Mouse (Mus musculus) adrenal gland, adult 8-10 months (tissue): Measurements from ENCODE around the gene Syt7. TPM values are rescaled to one million over a fixed set of nuclear protein-coding genes. Genes with fewer than 3 reads are reported as not detected.

Source experiments
- DNase-seq: peaks from one replicate; pipeline ENCODE4 v3.0.0; 2022
- total RNA-seq, 4 experiments: library from RNA; stranded (reverse); gene quantifications; 2 replicates each; pipeline ENCODE4 v1.2.4; 2022

Gene Syt7
- total RNA-seq, 4 experiments from 2014 or later: 32.9 to 54.6 (median 44.5) TPM

GRCm38 (mm10) chr19:10389391-10390098 is 655 bp downstream of the Syt7 start:
- no peak for DNase-seq

- DNase-seq: no peak
Measured at GRCm38 (mm10) chr19:10390099-10390680, 1.3 kb downstream of the Syt7 start.

- DNase-seq: no peak
Measured at GRCm38 (mm10) chr19:10391028-10391427, 2.1 kb downstream of the Syt7 start.

GRCm38 (mm10) chr19:10391995-10392394 is 3.1 kb downstream of the Syt7 start:
- DNase-seq: peak; percentile 67

GRCm38 (mm10) chr19:10393471-10393870 is 4.6 kb downstream of the Syt7 start:
- DNase-seq: no peak

- no peak for DNase-seq
Measured at GRCm38 (mm10) chr19:10393874-10394500, 5.1 kb downstream of the Syt7 start.

- DNase-seq: no peak
Measured at GRCm38 (mm10) chr19:10395174-10395573, 6.3 kb downstream of the Syt7 start.

- no peak for DNase-seq
Measured at GRCm38 (mm10) chr19:10396962-10397361, 8.1 kb downstream of the Syt7 start.

GRCm38 (mm10) chr19:10397479-10398153 is 8.7 kb downstream of the Syt7 start:
- no peak for DNase-seq

GRCm38 (mm10) chr19:10398296-10398695 is 9.4 kb downstream of the Syt7 start:
- DNase-seq: no peak

GRCm38 (mm10) chr19:10402771-10403494 is 14.0 kb downstream of the Syt7 start:
- no peak for DNase-seq

- DNase-seq: no peak
Measured at GRCm38 (mm10) chr19:10403593-10404380, 14.9 kb downstream of the Syt7 start.

GRCm38 (mm10) chr19:10404424-10404823 is 15.5 kb downstream of the Syt7 start:
- no peak for DNase-seq

- no peak for DNase-seq
Measured at GRCm38 (mm10) chr19:10404911-10405310, 16.0 kb downstream of the Syt7 start.

GRCm38 (mm10) chr19:10413701-10414242 is 24.9 kb downstream of the Syt7 start:
- no peak for DNase-seq

GRCm38 (mm10) chr19:10415508-10415907 is 26.6 kb downstream of the Syt7 start:
- DNase-seq: no peak

GRCm38 (mm10) chr19:10416889-10417288 is 28.0 kb downstream of the Syt7 start:
- DNase-seq: no peak

GRCm38 (mm10) chr19:10417436-10417835 is 28.5 kb downstream of the Syt7 start:
- peak; percentile 50 for DNase-seq

- no peak for DNase-seq
Measured at GRCm38 (mm10) chr19:10421986-10422976, 33.4 kb downstream of the Syt7 start.

GRCm38 (mm10) chr19:10424751-10425150 is 35.9 kb downstream of the Syt7 start:
- no peak for DNase-seq
